Mouse (Mus musculus): ENCODE results near the gene Ffar4. TPM values are rescaled to one million over a fixed set of nuclear protein-coding genes. Genes with fewer than 3 reads are reported as not detected.

The Ffar4 gene
- not detected in 2 replicates for polyA plus RNA-seq (2012; ENCODE audit: low replicate concordance)

GRCm38 (mm10) chr19:38096858-38097758, at the start of gene Ffar4:
Gene Ffar4 (plus strand): TSS chr19:38097071.

DNA sequence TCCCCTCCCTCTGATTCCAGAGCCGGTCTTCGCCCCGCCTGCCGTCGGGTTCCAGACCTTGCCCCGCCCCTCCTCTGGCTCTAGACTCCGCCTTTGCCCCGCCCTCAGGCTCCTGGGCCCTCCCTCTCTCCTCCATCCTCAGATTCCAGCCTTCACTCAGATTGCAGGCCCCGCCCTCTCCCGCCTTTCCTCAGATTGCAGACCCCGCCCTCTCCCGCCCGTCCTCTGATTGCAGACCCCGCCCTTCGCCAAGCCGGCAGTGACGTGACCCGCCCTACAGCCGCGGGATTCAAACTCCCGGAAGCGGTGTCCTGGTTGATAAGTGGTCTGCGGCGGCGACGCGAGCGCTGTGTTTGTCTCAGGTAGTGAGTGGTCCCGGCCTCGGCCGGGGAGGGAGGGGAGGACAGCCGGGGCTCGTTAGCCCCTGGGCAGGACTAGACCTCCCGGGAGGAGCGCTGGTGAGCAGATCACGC, 42.1 kb upstream of the Ffar4 start, which contains the start of gene Cep55:
TSS of gene Cep55 (plus strand) at position 292 of the 473 bp plus-strand sequence.

GRCm38 (mm10) chr19:38125219-38125610, 28.3 kb downstream of the Ffar4 start, which contains the start of gene Rbp4:
Gene Rbp4 (minus strand): TSS chr19:38125281.

DNA sequence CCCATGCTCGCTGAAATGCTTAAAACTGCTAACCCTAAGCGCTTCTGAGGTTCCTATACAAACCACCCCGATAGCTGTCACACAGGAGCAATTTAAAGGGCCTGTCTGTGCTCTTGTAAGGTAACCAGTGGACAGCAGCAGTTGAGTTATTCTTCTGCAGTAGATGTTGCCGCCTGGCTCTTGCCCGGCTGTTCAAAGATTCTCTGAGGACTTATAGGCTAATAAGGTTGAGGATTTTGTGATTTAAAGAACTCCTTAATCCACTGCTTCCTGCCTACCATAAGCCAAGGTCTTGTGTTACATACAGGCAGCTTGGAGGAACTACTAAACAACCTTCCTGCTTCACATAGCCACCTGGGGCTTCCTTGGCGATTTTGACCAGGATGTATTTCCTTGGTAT, 35.6 kb downstream of the Ffar4 start, which contains the start of gene Pde6c:
TSS of gene Pde6c (plus strand) at position 301 of the 400 bp plus-strand sequence.

Other genes starting within 250 kb of the Ffar4 start
- gene Myof, start 53.5 kb upstream of the Ffar4 start, polyA plus RNA-seq (2012; ENCODE audit: low replicate concordance): 1.4 and 3.9 TPM in 2 replicates
- gene Cep55, start 42.1 kb upstream of the Ffar4 start, polyA plus RNA-seq (2012; ENCODE audit: low replicate concordance): 0.28 and 0.70 TPM in 2 replicates
- gene Rbp4, start 28.2 kb downstream of the Ffar4 start, polyA plus RNA-seq (2012; ENCODE audit: low replicate concordance): not detected in 2 replicates
- not detected in 2 replicates for gene Pde6c, start 35.7 kb downstream of the Ffar4 start, polyA plus RNA-seq (2012; ENCODE audit: low replicate concordance)
- gene Fra10ac1, start 127.1 kb downstream of the Ffar4 start, polyA plus RNA-seq (2012; ENCODE audit: low replicate concordance): 3.9 and 10.4 TPM in 2 replicates
- gene Lgi1, start 167.5 kb downstream of the Ffar4 start, polyA plus RNA-seq (2012; ENCODE audit: low replicate concordance): not detected in 2 replicates

Data from leukemia stem cell, adult 10-12 weeks (primary cell).